Mouse (Mus musculus) midbrain, embryonic 16.5 days (tissue): ENCODE measurements around the gene Bcl2l10. TPM values are rescaled to one million over a fixed set of nuclear protein-coding genes. Genes with fewer than 3 reads are reported as not detected.
"Not testable (repeated sequence)": the region's sequence is repeated elsewhere in the genome, so short reads cannot be mapped to it uniquely, and the experiment has no call there.

Experiments used
- ATAC-seq: fragments of 200-750 bp; cut with Nextera tagmentation; 2 replicates; pipeline ENCODE4 v1.8.0; 2017; ENCODE audit warnings: moderate TSS enrichment
- H3K27ac ChIP-seq: fragments of 300-500 bp; sonication (generic); 2 replicates; pipeline ENCODE4 v1.5.1; 2014; ENCODE audit warnings: mild to moderate bottlenecking, low read length, mixed read lengths
- H3K27me3 ChIP-seq: fragments of 300-500 bp; sonication (generic); 2 replicates; pipeline ENCODE4 v1.6.1; 2014; ENCODE audit warnings: low read depth, low read length, mixed read lengths; ENCODE audit not compliant: control insufficient read depth, insufficient read depth
- H3K36me3 ChIP-seq: fragments of 300-500 bp; sonication (generic); 2 replicates; pipeline ENCODE4 v1.6.1; 2014; ENCODE audit warnings: mild to moderate bottlenecking, low read length, moderate library complexity, mixed read lengths; ENCODE audit not compliant: control insufficient read depth, insufficient read depth
- H3K4me1 ChIP-seq: fragments of 300-500 bp; sonication (generic); 2 replicates; pipeline ENCODE4 v1.6.1; 2014; ENCODE audit warnings: mild to moderate bottlenecking, low read length, mixed read lengths; ENCODE audit not compliant: control insufficient read depth, insufficient read depth
- H3K4me2 ChIP-seq: fragments of 300-500 bp; sonication (generic); 2 replicates; pipeline ENCODE4 v1.6.1; 2014; ENCODE audit warnings: mild to moderate bottlenecking, low read length, mixed read lengths
- H3K4me3 ChIP-seq: fragments of 300-500 bp; sonication (generic); 2 replicates; pipeline ENCODE4 v1.5.1; 2014; ENCODE audit warnings: low read depth, mild to moderate bottlenecking, low read length, moderate library complexity, mixed read lengths
- H3K9ac ChIP-seq: fragments of 300-500 bp; sonication (generic); 2 replicates; pipeline ENCODE4 v1.6.1; 2014; ENCODE audit warnings: low read depth, low read length, mixed read lengths
- H3K9me3 ChIP-seq: fragments of 300-500 bp; sonication (generic); replicated peaks from 2 replicates; pipeline ENCODE4 v1.6.1; 2014; ENCODE audit warnings: mild to moderate bottlenecking, low read length, mixed read lengths; ENCODE audit not compliant: control insufficient read depth, poor library complexity, severe bottlenecking
- WGBS: fragments of 180-500 bp; shearing (Covaris S2); extraction: QIAGEN DNeasy Blood & Tissue Kit; methylation state at CpG from one replicate; pipeline ENCODE4 v1.1.7; 2014; 5-methylcytosine and 5-hydroxymethylcytosine counted together
- polyA plus RNA-seq: library from polyadenylated mRNA; unstranded; fragments of >200 nt; fragmentation: Nextera tagmentation; extraction: Ambion mirVana; gene quantifications from 2 replicates; pipeline ENCODE4 v1.2.1, GENCODE M21; 2015

Gene Bcl2l10
- polyA plus RNA-seq, 1 experiment from 2014 or later, result not detected

- Histone ChIP-seq H3K9ac (no peak overlapping the region), H3K36me3 (no peaks in the 10 kb centered on the region), H3K4me2 (no peak overlapping the region), H3K4me3 (no peak overlapping the region), H3K9me3 (no peaks in the 10 kb centered on the region), H3K27me3 (no peaks in the 10 kb centered on the region), H3K27ac (no peak overlapping the region), H3K4me1 (no peaks in the 10 kb centered on the region)
- 81% methylated on average over 9 of the region's 9 CpGs for WGBS
- no peak for ATAC-seq
Measured at GRCm38 (mm10) chr9:75357087-75357654, 9.6 kb downstream of the Bcl2l10 start.

GRCm38 (mm10) chr9:75361699-75362098 is 14.1 kb downstream of the Bcl2l10 start:
- Histone ChIP-seq H3K27me3 (no peaks in the 10 kb centered on the region), H3K4me2 (no peak overlapping the region), H3K4me3 (no peak overlapping the region), H3K9me3 (no peaks in the 10 kb centered on the region), H3K36me3 (no peaks in the 10 kb centered on the region), H3K4me1 (no peaks in the 10 kb centered on the region), H3K9ac (no peak overlapping the region), H3K27ac (no peak overlapping the region)
- 34% methylated on average over 5 of the region's 5 CpGs for WGBS
- ATAC-seq, result no peak

- H3K9ac ChIP-seq, result no peak overlapping the region
- no peak overlapping the region for H3K4me2 ChIP-seq
- no peak overlapping the region for H3K4me3 ChIP-seq
- WGBS, result 89% methylated on average over 4 of the region's 4 CpGs
- H3K27ac ChIP-seq, result no peak overlapping the region
- ATAC-seq, result no peak
- H3K27me3 ChIP-seq, result no peaks in the 10 kb centered on the region
- H3K4me1 ChIP-seq, result no peaks in the 10 kb centered on the region
- no peaks in the 10 kb centered on the region for H3K9me3 ChIP-seq
- no peaks in the 10 kb centered on the region for H3K36me3 ChIP-seq
Measured at GRCm38 (mm10) chr9:75362201-75362600, 14.6 kb downstream of the Bcl2l10 start.

- no peak overlapping the region for H3K27ac ChIP-seq
- no peak for ATAC-seq
- H3K36me3 ChIP-seq, result no peaks in the 10 kb centered on the region
Measured at GRCm38 (mm10) chr9:75363001-75363400, 15.4 kb downstream of the Bcl2l10 start.

GRCm38 (mm10) chr9:75363702-75364101 is 16.1 kb downstream of the Bcl2l10 start:
- H3K4me1 ChIP-seq, H3K27ac ChIP-seq, H3K27me3 ChIP-seq, H3K36me3 ChIP-seq, H3K9ac ChIP-seq, H3K4me3 ChIP-seq, H3K9me3 ChIP-seq, H3K4me2 ChIP-seq, ATAC-seq: not testable (repeated sequence)
- WGBS, result 67% methylated on average over 7 of the region's 7 CpGs

More at GRCm38 (mm10) chr9:75363001-75363400, 15.4 kb downstream of the Bcl2l10 start:
- 90% methylated on average over 5 of the region's 5 CpGs for WGBS
- Histone ChIP-seq H3K9me3 (no peaks in the 10 kb centered on the region), H3K27me3 (no peaks in the 10 kb centered on the region), H3K4me1 (no peaks in the 10 kb centered on the region), H3K4me3 (no peak overlapping the region), H3K4me2 (no peak overlapping the region), H3K9ac (no peak overlapping the region)

DNA sequence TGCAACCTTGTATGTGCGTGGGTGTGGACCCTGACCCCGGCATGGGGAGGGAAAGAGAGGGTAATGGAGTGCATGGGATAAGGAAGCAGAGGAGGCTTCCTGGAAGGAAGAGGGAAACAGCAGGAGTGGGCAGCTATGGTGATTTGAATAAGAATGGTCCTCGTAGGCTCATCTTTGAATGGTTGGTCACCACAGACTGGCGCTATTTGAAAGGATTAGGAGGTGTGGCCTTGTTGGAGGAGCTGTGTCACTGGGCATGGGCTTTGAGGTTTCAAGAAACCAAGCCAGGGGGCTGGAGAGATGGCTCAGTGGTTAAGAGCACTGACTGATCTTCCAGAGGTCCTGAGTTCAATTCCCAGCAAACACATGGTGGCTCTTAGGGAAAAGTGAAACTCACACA is 17.6 kb downstream of the Bcl2l10 start:
- H3K4me1 ChIP-seq, result no peaks in the 10 kb centered on the region
- 67% methylated on average over 4 of the region's 4 CpGs for WGBS
- no peaks in the 10 kb centered on the region for H3K27me3 ChIP-seq
- no peak for ATAC-seq
- H3K27ac ChIP-seq, result no peak overlapping the region
- peaks cover 3% of the 10 kb centered on the region; the same call in 1 of the 2 replicates for H3K9me3 ChIP-seq
- no peak overlapping the region for H3K9ac ChIP-seq
- H3K36me3 ChIP-seq, result no peaks in the 10 kb centered on the region
- no peak overlapping the region for H3K4me3 ChIP-seq
- H3K4me2 ChIP-seq, result no peak overlapping the region

- H3K4me2 ChIP-seq, result no peak overlapping the region
- ATAC-seq, result no peak
- no peak overlapping the region for H3K9ac ChIP-seq
- no peak overlapping the region for H3K4me3 ChIP-seq
- H3K27ac ChIP-seq, result no peak overlapping the region
- no peaks in the 10 kb centered on the region for H3K27me3 ChIP-seq
- WGBS, result 73% methylated on average over 5 of the region's 5 CpGs
- no peaks in the 10 kb centered on the region for H3K36me3 ChIP-seq
- H3K4me1 ChIP-seq, result no peaks in the 10 kb centered on the region
- H3K9me3 ChIP-seq, result peaks cover 6% of the 10 kb centered on the region; the same call in 1 of the 2 replicates
Measured at GRCm38 (mm10) chr9:75366191-75366590, 18.6 kb downstream of the Bcl2l10 start.

- Histone ChIP-seq H3K36me3 (no peaks in the 10 kb centered on the region), H3K27ac (no peak overlapping the region), H3K4me3 (no peak overlapping the region), H3K4me2 (no peak overlapping the region), H3K4me1 (no peaks in the 10 kb centered on the region), H3K9ac (no peak overlapping the region), H3K27me3 (no peaks in the 10 kb centered on the region), H3K9me3 (peaks cover 6% of the 10 kb centered on the region; the same call in 1 of the 2 replicates)
- 70% methylated on average over 3 of the region's 3 CpGs for WGBS
- no peak for ATAC-seq
Measured at GRCm38 (mm10) chr9:75368779-75369178, 21.2 kb downstream of the Bcl2l10 start.

GRCm38 (mm10) chr9:75375606-75376005 is 28.0 kb downstream of the Bcl2l10 start:
- Histone ChIP-seq H3K9me3 (no peaks in the 10 kb centered on the region), H3K36me3 (no peaks in the 10 kb centered on the region)

More at GRCm38 (mm10) chr9:75375606-75376005, 28.0 kb downstream of the Bcl2l10 start:
- Histone ChIP-seq H3K27me3 (no peaks in the 10 kb centered on the region), H3K4me2 (no peak overlapping the region), H3K27ac (no peak overlapping the region), H3K9ac (no peak overlapping the region), H3K4me1 (no peaks in the 10 kb centered on the region), H3K4me3 (no peak overlapping the region)
- no peak for ATAC-seq
- 92% methylated on average over 9 of the region's 9 CpGs for WGBS
